Mouse (Mus musculus) small intestine, adult 2 months (tissue): Measurements from ENCODE around the gene Dennd1c. TPM values are rescaled to one million over a fixed set of nuclear protein-coding genes. Genes with fewer than 3 reads are reported as not detected.

ENCODE experiments used
- H3K27ac ChIP-seq: fragments of 200-500 bp; 2 replicates; pipeline ENCODE4 v1.5.1; 2012; ENCODE audit warnings: low read depth, low read length, control low read depth, inconsistent platforms; ENCODE audit not compliant: insufficient read depth
- H3K27me3 ChIP-seq: fragments of 200-500 bp; 2 replicates; pipeline ENCODE4 v1.6.1; 2012; ENCODE audit warnings: mild to moderate bottlenecking, moderate library complexity, low read length, inconsistent platforms; ENCODE audit not compliant: control insufficient read depth, insufficient read depth
- H3K36me3 ChIP-seq: fragments of 200-500 bp; 2 replicates; pipeline ENCODE4 v1.6.1; 2012; ENCODE audit warnings: mild to moderate bottlenecking, low read length, control low read depth, inconsistent platforms; ENCODE audit not compliant: control insufficient read depth, insufficient read depth
- H3K4me1 ChIP-seq: fragments of 200-500 bp; 2 replicates; pipeline ENCODE4 v1.6.1; 2012; ENCODE audit warnings: low read length, inconsistent platforms, mixed read lengths; ENCODE audit not compliant: control insufficient read depth, insufficient read depth, insufficient read length
- H3K4me3 ChIP-seq: fragments of 200-500 bp; 2 replicates; pipeline ENCODE4 v1.5.1; 2012; ENCODE audit warnings: low read depth, mild to moderate bottlenecking, control low read depth, inconsistent platforms, low read length, moderate library complexity
- CTCF ChIP-seq: fragments of 200-500 bp; IDR thresholded peaks from 2 replicates; pipeline ENCODE4 v1.5.1; 2012; ENCODE audit warnings: low read depth, mild to moderate bottlenecking, control low read depth, inconsistent platforms, low read length, moderate library complexity, mixed read lengths; ENCODE audit not compliant: insufficient replicate concordance, insufficient read length; ENCODE audit errors: extremely low read depth
- POLR2A ChIP-seq: fragments of 200-500 bp; IDR thresholded peaks from 2 replicates; pipeline ENCODE4 v1.6.1; 2012; ENCODE audit warnings: low read depth, mild to moderate bottlenecking, control low read depth, inconsistent platforms, low read length, moderate library complexity
- WGBS: fragments of 180-500 bp; shearing (Covaris S2); methylation state at CpG from one replicate; pipeline ENCODE4 v1.1.7; 2018; 5-methylcytosine and 5-hydroxymethylcytosine counted together
- polyA plus RNA-seq: library from polyadenylated mRNA; depleted of rRNA; stranded (reverse); fragments of >200 nt; gene quantifications from 2 replicates; pipeline ENCODE4 v1.2.3, GENCODE M21; 2012

The Dennd1c gene
- polyA plus RNA-seq, 1 experiment = 13.6 TPM

GRCm38 (mm10) chr17:57116801-57117200 lies 38.5 kb upstream of the Dennd1c start:
- 58% methylated on average over 2 of the region's 2 CpGs for WGBS

GRCm38 (mm10) chr17:57112768-57113474 lies 34.6 kb upstream of the Dennd1c start:
- no peak for TF ChIP-seq POLR2A
- no peak for TF ChIP-seq CTCF
- H3K27me3 ChIP-seq = peaks cover 2% of the 10 kb centered on the region; the same call in 1 of the 2 replicates
- WGBS = 73% methylated on average over 10 of the region's 10 CpGs
- no peak overlapping the region for H3K27ac ChIP-seq
- no peaks in the 10 kb centered on the region; the same call in 1 of the 2 replicates for H3K4me1 ChIP-seq
- no peaks in the 10 kb centered on the region for H3K36me3 ChIP-seq
- no peak overlapping the region for H3K4me3 ChIP-seq

More at GRCm38 (mm10) chr17:57116801-57117200, 38.5 kb upstream of the Dennd1c start:
- H3K4me1 ChIP-seq = no peaks in the 10 kb centered on the region; the same call in 1 of the 2 replicates
- H3K27ac ChIP-seq = no peak overlapping the region
- no peak overlapping the region for H3K4me3 ChIP-seq
- H3K36me3 ChIP-seq = no peaks in the 10 kb centered on the region
- TF ChIP-seq CTCF = no peak
- TF ChIP-seq POLR2A = no peak
- H3K27me3 ChIP-seq = peaks cover 10% of the 10 kb centered on the region; the same call in 1 of the 2 replicates

GRCm38 (mm10) chr17:57110005-57110404 lies 31.7 kb upstream of the Dennd1c start:
- H3K36me3 ChIP-seq = no peaks in the 10 kb centered on the region
- no peak overlapping the region for H3K4me3 ChIP-seq
- H3K4me1 ChIP-seq = no peaks in the 10 kb centered on the region; the same call in 1 of the 2 replicates
- TF ChIP-seq CTCF (no peak), POLR2A (no peak)
- 85% methylated on average over 1 of the region's 1 CpGs for WGBS
- H3K27me3 ChIP-seq = no peaks in the 10 kb centered on the region
- H3K27ac ChIP-seq = no peak overlapping the region

- H3K27me3 ChIP-seq = no peaks in the 10 kb centered on the region
- no peak overlapping the region for H3K4me3 ChIP-seq
- TF ChIP-seq POLR2A (no peak), CTCF (no peak)
- H3K36me3 ChIP-seq = no peaks in the 10 kb centered on the region
- no peak overlapping the region for H3K27ac ChIP-seq
- 61% methylated on average over 5 of the region's 5 CpGs for WGBS
- peaks cover 4% of the 10 kb centered on the region for H3K4me1 ChIP-seq
Observed at GRCm38 (mm10) chr17:57108666-57109171, 30.4 kb upstream of the Dennd1c start.

- WGBS = 89% methylated on average over 7 of the region's 7 CpGs
Observed at GRCm38 (mm10) chr17:57108040-57108665, 29.8 kb upstream of the Dennd1c start.

GRCm38 (mm10) chr17:57107064-57107463 lies 28.8 kb upstream of the Dennd1c start:
- Histone ChIP-seq H3K27me3 (no peaks in the 10 kb centered on the region), H3K4me3 (no peak overlapping the region), H3K36me3 (no peaks in the 10 kb centered on the region), H3K4me1 (peaks cover 4% of the 10 kb centered on the region), H3K27ac (no peak overlapping the region)
- no peak for TF ChIP-seq POLR2A
- TF ChIP-seq CTCF = no peak
- WGBS = 87% methylated on average over 5 of the region's 5 CpGs

More at GRCm38 (mm10) chr17:57108040-57108665, 29.8 kb upstream of the Dennd1c start:
- H3K27me3 ChIP-seq = no peaks in the 10 kb centered on the region
- no peak overlapping the region for H3K4me3 ChIP-seq
- H3K4me1 ChIP-seq = peaks cover 4% of the 10 kb centered on the region
- TF ChIP-seq CTCF = no peak
- no peak overlapping the region for H3K27ac ChIP-seq
- H3K36me3 ChIP-seq = no peaks in the 10 kb centered on the region

GRCm38 (mm10) chr17:57106035-57106368 lies 27.7 kb upstream of the Dennd1c start:
- no peak for TF ChIP-seq POLR2A
- no peak for TF ChIP-seq CTCF
- H3K4me3 ChIP-seq = peak overlapping the region; percentile 71
- H3K27ac ChIP-seq = no peak overlapping the region

More at GRCm38 (mm10) chr17:57106035-57106368, 27.7 kb upstream of the Dennd1c start:
- Histone ChIP-seq H3K36me3 (no peaks in the 10 kb centered on the region), H3K27me3 (no peaks in the 10 kb centered on the region), H3K4me1 (peaks cover 4% of the 10 kb centered on the region; the same call in 1 of the 2 replicates)
- 38% methylated on average over 9 of the region's 9 CpGs for WGBS
